Mouse (Mus musculus) embryo, embryonic 9.5 days (tissue): ENCODE results near the gene Zfp423.

Experiments
- DNase-seq: peaks from one replicate; pipeline ENCODE4 v3.0.0-alpha.2; 2017; ENCODE audit errors: extremely low spot score

Zfp423 gene

DNA sequence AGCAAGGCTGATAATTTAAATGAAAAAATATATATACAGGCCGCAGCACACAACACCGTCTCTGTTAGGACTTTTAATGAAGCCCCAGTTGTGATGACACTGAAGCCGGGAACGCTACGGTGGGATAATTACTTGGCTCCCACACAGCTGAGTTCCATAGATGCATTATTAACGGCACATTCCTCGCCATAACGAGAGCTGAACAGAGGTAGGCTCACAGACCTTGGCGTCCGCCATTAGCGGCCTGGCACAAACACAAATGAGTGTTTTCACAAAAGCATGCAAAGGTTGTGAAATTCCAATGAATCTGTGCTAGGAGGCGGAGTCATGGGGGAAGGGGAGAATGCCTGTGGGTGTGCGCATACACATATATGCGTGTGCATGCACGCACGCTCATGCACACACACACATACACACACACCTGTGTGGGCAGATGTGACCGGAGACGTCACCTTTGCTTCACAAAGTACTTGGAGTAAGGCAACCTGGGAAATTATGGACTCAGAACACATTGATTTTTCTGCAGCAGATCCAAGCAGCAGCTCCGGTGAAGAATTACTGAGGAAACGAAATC lies 214.2 kb downstream of the Zfp423 start:
- no peak for DNase-seq

DNA sequence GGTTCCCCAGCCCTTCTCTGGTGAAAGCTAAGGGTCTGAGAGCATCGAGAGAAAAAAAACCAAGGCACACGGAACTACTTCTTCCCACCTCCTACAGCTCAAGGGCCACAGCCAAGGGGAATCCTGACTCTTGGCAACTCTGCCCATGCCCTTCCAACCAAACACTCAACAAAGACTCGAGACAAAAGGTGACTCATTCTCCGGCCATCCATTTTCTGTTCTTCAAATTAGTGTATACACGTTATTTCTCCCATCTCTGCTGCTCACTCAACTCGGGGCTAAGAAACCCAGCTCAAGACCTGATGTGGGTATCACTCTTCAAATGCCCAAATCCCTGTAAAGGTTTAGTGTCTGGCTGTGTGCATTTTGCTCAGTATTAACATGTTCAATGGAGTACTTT lies 214.8 kb downstream of the Zfp423 start:
- DNase-seq = no peak

GRCm38 (mm10) chr8:87742016-87742415 lies 217.4 kb downstream of the Zfp423 start:
- DNase-seq = no peak

- no peak for DNase-seq
Measured at GRCm38 (mm10) chr8:87740946-87741530, 218.4 kb downstream of the Zfp423 start.

GRCm38 (mm10) chr8:87737900-87738299 lies 221.5 kb downstream of the Zfp423 start:
- DNase-seq = no peak

DNA sequence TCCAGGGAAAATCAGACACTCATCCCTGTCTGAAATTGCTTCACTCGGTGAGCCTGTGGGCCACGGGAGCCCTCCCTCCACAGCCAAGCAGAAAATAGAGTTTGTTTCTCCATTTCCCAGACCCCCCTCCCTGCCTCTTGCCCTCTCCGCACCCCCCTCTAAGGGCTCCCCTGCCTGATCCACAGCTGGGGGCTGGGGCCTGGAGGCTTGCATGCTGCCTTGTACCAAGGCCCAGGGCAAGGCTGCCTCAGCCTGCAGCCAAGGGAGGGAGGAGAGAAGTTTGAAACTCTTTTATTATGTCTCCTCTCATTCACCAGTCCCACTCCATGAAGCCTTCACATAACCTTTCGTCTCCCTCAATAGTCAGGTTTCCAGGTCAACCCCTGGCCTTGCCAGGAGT lies 224.5 kb downstream of the Zfp423 start:
- DNase-seq = no peak

DNA sequence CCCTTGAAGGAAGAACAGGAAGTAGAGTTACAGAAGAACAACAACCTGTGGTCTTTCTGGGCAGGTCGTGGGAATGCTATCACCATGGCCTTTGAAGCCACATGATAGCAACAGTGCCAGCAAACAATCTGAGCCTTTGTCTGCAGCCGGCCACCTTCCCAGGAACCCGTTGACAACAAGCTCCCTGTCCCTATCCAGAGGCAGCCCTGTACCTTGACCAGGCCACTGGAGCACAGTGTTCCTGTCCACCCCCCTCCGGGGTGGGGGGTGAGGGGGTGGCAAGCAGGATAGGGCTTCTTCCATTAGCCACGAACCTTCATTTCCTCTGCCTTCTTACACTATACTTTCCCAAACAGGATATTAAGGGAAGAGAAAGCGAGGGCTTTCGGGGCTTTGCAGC lies 224.9 kb downstream of the Zfp423 start:
- no peak for DNase-seq

GRCm38 (mm10) chr8:87731062-87731461 lies 228.3 kb downstream of the Zfp423 start:
- DNase-seq = no peak

- no peak for DNase-seq
Measured at GRCm38 (mm10) chr8:87723015-87723414, 236.4 kb downstream of the Zfp423 start.

- DNase-seq = no peak
Measured at GRCm38 (mm10) chr8:87719137-87719815, 240.1 kb downstream of the Zfp423 start.

GRCm38 (mm10) chr8:87717445-87717844 lies 241.9 kb downstream of the Zfp423 start:
- DNase-seq = no peak

- no peak for DNase-seq
Measured at GRCm38 (mm10) chr8:87716726-87717248, 242.6 kb downstream of the Zfp423 start.

GRCm38 (mm10) chr8:87715731-87716682 lies 243.4 kb downstream of the Zfp423 start:
- DNase-seq = peak; percentile 73

DNA sequence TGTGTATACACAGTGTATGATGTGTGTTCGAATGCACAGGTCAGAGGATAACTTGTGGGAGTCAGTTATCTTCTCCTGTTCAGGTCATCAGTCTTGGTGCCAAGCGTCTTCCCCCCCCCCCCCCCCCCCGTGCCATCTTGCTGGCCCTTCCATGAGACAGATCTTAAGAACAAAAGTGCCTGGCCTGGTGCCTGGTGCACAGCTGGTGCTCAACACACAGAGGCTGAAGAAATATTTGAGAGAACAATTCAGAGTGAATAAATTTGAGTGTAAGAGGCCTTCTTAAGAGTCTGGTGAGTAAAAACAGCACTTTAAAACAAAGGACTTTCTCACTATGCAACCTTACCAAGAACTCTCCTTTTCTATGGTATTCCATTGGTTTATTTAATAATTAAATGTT lies 245.4 kb downstream of the Zfp423 start:
- DNase-seq = no peak

GRCm38 (mm10) chr8:87711955-87712354 lies 247.4 kb downstream of the Zfp423 start:
- DNase-seq = no peak

DNA sequence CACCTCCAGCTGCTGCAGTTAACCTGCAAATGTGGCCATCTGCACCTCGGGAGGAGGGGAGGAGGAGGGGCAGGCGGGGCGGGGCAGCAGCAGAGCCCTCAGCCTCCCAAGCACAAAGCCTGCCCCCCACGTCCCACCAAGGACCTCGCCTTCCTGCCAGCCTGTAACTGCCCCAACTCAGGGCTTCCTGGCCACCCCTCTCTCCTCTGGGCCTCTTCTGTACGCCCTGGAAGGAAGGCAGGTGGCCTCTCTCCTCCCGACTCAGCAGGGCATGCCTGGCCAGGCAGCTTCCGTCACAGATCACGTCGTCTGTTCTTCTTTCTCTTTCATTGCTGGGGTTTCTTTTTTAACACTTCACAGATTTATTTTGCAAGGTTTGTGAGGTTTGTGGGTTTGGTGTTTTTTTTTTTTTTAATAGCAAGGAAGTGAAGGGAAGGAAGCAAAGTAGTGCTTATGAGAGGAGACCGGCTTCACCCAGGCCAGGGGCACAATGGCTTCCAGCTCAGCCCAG lies 251.2 kb downstream of the Zfp423 start:
- no peak for DNase-seq

- DNase-seq = no peak
Measured at GRCm38 (mm10) chr8:87707176-87707575, 252.2 kb downstream of the Zfp423 start.

- no peak for DNase-seq
Measured at GRCm38 (mm10) chr8:87704756-87705155, 254.6 kb downstream of the Zfp423 start.

DNA sequence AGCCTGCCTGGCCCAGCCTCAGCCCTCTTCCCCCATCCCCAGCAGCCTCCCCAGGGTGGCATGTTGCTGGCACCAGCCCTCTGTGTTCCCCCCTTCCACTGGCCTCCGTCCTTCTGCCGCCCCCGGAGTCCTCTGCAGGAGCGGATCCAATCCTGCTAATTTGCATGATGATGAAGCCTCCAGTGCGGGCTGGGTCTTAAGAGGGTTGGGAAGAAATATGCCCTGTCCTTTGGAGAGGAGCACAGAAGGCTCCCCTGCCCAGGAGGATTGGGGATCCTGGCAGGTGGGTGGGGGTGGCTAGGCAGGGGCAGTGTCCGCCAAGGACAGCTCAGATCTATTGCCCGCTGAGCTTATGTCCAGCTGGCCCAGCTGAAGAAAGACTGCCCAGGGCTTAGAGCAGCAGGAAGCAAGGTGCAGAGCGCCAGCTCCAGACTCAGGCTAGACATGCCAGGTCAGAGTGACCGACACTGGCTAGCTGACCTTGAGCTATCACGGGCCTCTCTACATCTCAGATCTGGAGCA lies 256.5 kb downstream of the Zfp423 start:
- no peak for DNase-seq

GRCm38 (mm10) chr8:87702051-87702521 lies 257.3 kb downstream of the Zfp423 start:
- no peak for DNase-seq

GRCm38 (mm10) chr8:87701583-87701982 lies 257.8 kb downstream of the Zfp423 start:
- DNase-seq = no peak
